Mouse (Mus musculus) small intestine, adult 10 weeks (tissue): ENCODE data around the gene Fam181b. TPM values are rescaled to one million over a fixed set of nuclear protein-coding genes. Genes with fewer than 3 reads are reported as not detected.

Experiments used
- polyA plus RNA-seq: library from polyadenylated mRNA; stranded (reverse); fragments of 350-450 nt; fragmentation: Illumina TruSeq; extraction: RNeasy Lipid Tissue Mini Kit (QIAGEN cat#74804); gene quantifications from one replicate; pipeline ENCODE4 v1.2.3, GENCODE M21; 2014; ENCODE audit warnings: low replicate concordance

Fam181b gene
- 0.26 TPM for polyA plus RNA-seq

GRCm38 (mm10) chr7:93079785-93080730, at the start of gene Fam181b:
Gene Fam181b, plus strand, starts transcription at chr7:93079865.

Other genes starting within 250 kb of the Fam181b start
- gene Ddias, start 205.6 kb upstream of the Fam181b start, polyA plus RNA-seq, result 13.7 TPM
- gene Prcp, start 205.4 kb upstream of the Fam181b start, polyA plus RNA-seq, result 9.4 TPM